Mouse (Mus musculus) urinary bladder, postnatal 25 days (tissue): Measurements from ENCODE around the gene Knstrn.

ENCODE experiments used
- DNase-seq: peaks from one replicate; pipeline ENCODE4 v3.0.0; 2022; ENCODE audit warnings: low spot score

The Knstrn gene

GRCm38 (mm10) chr2:118899981-118900825 lies 86.4 kb downstream of the Knstrn start, which contains the start of gene Bahd1:
Gene Bahd1, plus strand, starts transcription at chr2:118900377.
- DNase-seq = peak; percentile 28

DNA sequence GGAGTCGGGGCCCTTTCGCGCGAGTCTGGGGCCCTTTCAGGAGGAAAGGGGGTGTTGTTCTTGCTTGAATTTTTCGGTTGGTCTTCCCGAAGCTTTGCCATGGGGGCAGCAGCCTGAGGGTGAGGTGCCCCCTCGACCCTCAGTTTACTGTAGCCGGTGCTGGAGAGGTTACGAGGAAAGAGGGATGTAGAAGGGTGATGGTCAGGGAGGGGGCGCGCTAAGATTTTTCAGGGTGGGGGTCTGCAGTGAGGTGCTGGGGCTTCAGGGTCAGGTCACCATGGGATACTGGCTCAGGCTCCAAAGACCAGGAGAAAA lies 87.0 kb downstream of the Knstrn start:
- DNase-seq = no peak

- peak; percentile 96 for DNase-seq
Observed at GRCm38 (mm10) chr2:118901175-118902031, 87.6 kb downstream of the Knstrn start.

- peak; percentile 34 for DNase-seq
Observed at GRCm38 (mm10) chr2:118902051-118903025, 88.5 kb downstream of the Knstrn start.

GRCm38 (mm10) chr2:118903333-118903741 lies 89.5 kb downstream of the Knstrn start:
- no peak for DNase-seq
